Mouse (Mus musculus): ENCODE results near the gene Rasgef1b. TPM values are rescaled to one million over a fixed set of nuclear protein-coding genes. Genes with fewer than 3 reads are reported as not detected.

Gene Rasgef1b
- polyA plus RNA-seq, 1 experiment: 8.6 TPM

- Histone ChIP-seq H3K4me1 (ENCODE audit: control insufficient read depth, insufficient read depth, low read length) (0 out of 2 replicates have a peak, but pooled peaks cover 2% of the 10 kb centered on the region), H3K36me3 (ENCODE audit: control insufficient read depth, insufficient read depth, low read length) (no peaks in the 10 kb centered on the region), H3K4me3 (ENCODE audit: insufficient read depth, low read depth, low read length) (no peak overlapping the region), H3K27ac (ENCODE audit: insufficient read depth, low read depth, low read length) (no peak overlapping the region), H3K27me3 (replicated peaks; ENCODE audit: control insufficient read depth, insufficient read depth, low read length) (no peaks in the 10 kb centered on the region)
- no peak for DNase-seq
- WGBS: 60% methylated on average over 9 of the region's 9 CpGs
- TF ChIP-seq CTCF (conservative IDR thresholded peaks at IDR 0.05; ENCODE audit: insufficient read depth, insufficient read length, low read depth, low read length) (no peak), POLR2A (IDR thresholded peaks at IDR 0.05; ENCODE audit: low read depth, low read length) (no peak)
Observed at GRCm38 (mm10) chr5:99496931-99497782, 231.7 kb downstream of the Rasgef1b start.

DNA sequence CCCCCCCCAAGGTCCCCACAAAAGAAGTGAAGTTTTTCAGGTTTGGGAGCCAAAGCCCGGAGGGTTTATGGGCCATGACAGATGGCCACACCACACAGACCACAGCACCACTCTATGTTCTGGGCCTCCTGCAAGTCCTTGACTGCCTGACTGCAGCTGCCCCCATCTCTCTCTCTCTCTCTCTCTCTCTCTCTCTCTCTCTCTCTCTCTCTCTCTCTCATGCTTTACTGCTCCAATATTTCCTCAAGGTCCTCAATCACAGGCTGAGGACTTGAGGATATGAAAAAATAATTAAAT is 232.8 kb downstream of the Rasgef1b start:
- WGBS: 81% methylated on average over 1 of the region's 1 CpGs
- TF ChIP-seq CTCF (conservative IDR thresholded peaks at IDR 0.05; ENCODE audit: insufficient read depth, insufficient read length, low read depth, low read length): no peak
- no peak for TF ChIP-seq POLR2A (IDR thresholded peaks at IDR 0.05; ENCODE audit: low read depth, low read length)

GRCm38 (mm10) chr5:99495354-99496156 is 233.3 kb downstream of the Rasgef1b start:
- TF ChIP-seq CTCF (conservative IDR thresholded peaks at IDR 0.05; ENCODE audit: insufficient read depth, insufficient read length, low read depth, low read length) (no peak), POLR2A (IDR thresholded peaks at IDR 0.05; ENCODE audit: low read depth, low read length) (no peak)
- Histone ChIP-seq H3K36me3 (ENCODE audit: control insufficient read depth, insufficient read depth, low read length) (no peaks in the 10 kb centered on the region), H3K4me3 (ENCODE audit: insufficient read depth, low read depth, low read length) (no peak overlapping the region), H3K4me1 (ENCODE audit: control insufficient read depth, insufficient read depth, low read length) (0 out of 2 replicates have a peak, but pooled peaks cover 2% of the 10 kb centered on the region), H3K27ac (ENCODE audit: insufficient read depth, low read depth, low read length) (no peak overlapping the region), H3K27me3 (replicated peaks; ENCODE audit: control insufficient read depth, insufficient read depth, low read length) (no peaks in the 10 kb centered on the region)
- 48% methylated on average over 10 of the region's 10 CpGs for WGBS
- no peak for DNase-seq

More for the DNA sequence above, 232.8 kb downstream of the Rasgef1b start:
- DNase-seq: no peak
- no peaks in the 10 kb centered on the region for H3K36me3 ChIP-seq (ENCODE audit: control insufficient read depth, insufficient read depth, low read length)
- H3K27ac ChIP-seq (ENCODE audit: insufficient read depth, low read depth, low read length): no peak overlapping the region
- no peak overlapping the region for H3K4me3 ChIP-seq (ENCODE audit: insufficient read depth, low read depth, low read length)
- no peaks in the 10 kb centered on the region for H3K27me3 ChIP-seq (replicated peaks; ENCODE audit: control insufficient read depth, insufficient read depth, low read length)
- H3K4me1 ChIP-seq (ENCODE audit: control insufficient read depth, insufficient read depth, low read length): 0 out of 2 replicates have a peak, but pooled peaks cover 2% of the 10 kb centered on the region

DNA sequence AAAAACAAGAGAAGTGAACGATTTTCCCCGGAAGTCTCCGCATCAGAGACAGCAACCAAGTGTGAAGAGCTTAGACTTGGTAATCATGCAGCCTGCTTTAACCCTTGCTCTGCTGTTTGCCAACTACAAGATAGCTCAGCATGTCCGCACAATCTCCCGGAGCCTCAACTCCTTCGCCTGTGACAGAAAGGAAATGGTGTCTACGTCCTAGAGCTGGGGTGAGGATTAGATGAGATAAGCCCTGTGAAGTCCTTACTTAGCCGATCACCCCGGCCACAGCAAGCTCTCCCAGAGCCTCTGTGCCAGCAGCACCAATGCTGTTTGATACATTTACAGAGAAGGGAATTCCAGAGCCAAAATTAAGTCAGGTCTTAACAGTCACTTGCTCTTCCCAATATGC is 235.0 kb downstream of the Rasgef1b start:
- DNase-seq: no peak
- H3K36me3 ChIP-seq (ENCODE audit: control insufficient read depth, insufficient read depth, low read length): no peaks in the 10 kb centered on the region
- H3K27ac ChIP-seq (ENCODE audit: insufficient read depth, low read depth, low read length): no peak overlapping the region
- TF ChIP-seq CTCF (conservative IDR thresholded peaks at IDR 0.05; ENCODE audit: insufficient read depth, insufficient read length, low read depth, low read length) (no peak), POLR2A (IDR thresholded peaks at IDR 0.05; ENCODE audit: low read depth, low read length) (no peak)
- H3K4me1 ChIP-seq (ENCODE audit: control insufficient read depth, insufficient read depth, low read length): 0 out of 2 replicates have a peak, but pooled peaks cover 2% of the 10 kb centered on the region
- H3K27me3 ChIP-seq (replicated peaks; ENCODE audit: control insufficient read depth, insufficient read depth, low read length): no peaks in the 10 kb centered on the region
- 74% methylated on average over 9 of the region's 9 CpGs for whole genome bisulfite sequencing
- H3K4me3 ChIP-seq (ENCODE audit: insufficient read depth, low read depth, low read length): no peak overlapping the region

DNA sequence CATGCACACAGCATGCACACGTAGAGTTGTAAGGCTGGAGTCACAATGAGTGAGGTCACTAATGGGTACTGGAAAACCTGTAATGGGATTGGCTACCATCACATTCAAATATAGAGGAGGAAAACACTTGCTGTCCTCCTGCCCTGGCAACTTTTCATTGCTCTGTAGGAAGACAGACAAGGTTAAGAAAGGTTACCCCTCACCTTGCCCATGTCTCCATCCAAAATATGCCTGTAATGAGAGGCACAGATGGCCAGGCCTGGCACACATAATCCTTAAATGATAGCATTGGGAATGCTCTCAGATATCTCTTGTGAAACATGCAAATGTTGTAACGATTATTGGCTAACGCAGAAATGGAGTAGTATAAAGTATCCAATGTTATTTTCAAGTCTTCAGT is 235.8 kb downstream of the Rasgef1b start:
- 94% methylated on average over 3 of the region's 3 CpGs for WGBS
- 0 out of 2 replicates have a peak, but pooled peaks cover 2% of the 10 kb centered on the region for H3K4me1 ChIP-seq (ENCODE audit: control insufficient read depth, insufficient read depth, low read length)
- H3K27me3 ChIP-seq (replicated peaks; ENCODE audit: control insufficient read depth, insufficient read depth, low read length): no peaks in the 10 kb centered on the region
- H3K4me3 ChIP-seq (ENCODE audit: insufficient read depth, low read depth, low read length): no peak overlapping the region
- DNase-seq: no peak
- no peaks in the 10 kb centered on the region for H3K36me3 ChIP-seq (ENCODE audit: control insufficient read depth, insufficient read depth, low read length)
- no peak overlapping the region for H3K27ac ChIP-seq (ENCODE audit: insufficient read depth, low read depth, low read length)
- TF ChIP-seq POLR2A (IDR thresholded peaks at IDR 0.05; ENCODE audit: low read depth, low read length): no peak
- TF ChIP-seq CTCF (conservative IDR thresholded peaks at IDR 0.05; ENCODE audit: insufficient read depth, insufficient read length, low read depth, low read length): no peak

DNA sequence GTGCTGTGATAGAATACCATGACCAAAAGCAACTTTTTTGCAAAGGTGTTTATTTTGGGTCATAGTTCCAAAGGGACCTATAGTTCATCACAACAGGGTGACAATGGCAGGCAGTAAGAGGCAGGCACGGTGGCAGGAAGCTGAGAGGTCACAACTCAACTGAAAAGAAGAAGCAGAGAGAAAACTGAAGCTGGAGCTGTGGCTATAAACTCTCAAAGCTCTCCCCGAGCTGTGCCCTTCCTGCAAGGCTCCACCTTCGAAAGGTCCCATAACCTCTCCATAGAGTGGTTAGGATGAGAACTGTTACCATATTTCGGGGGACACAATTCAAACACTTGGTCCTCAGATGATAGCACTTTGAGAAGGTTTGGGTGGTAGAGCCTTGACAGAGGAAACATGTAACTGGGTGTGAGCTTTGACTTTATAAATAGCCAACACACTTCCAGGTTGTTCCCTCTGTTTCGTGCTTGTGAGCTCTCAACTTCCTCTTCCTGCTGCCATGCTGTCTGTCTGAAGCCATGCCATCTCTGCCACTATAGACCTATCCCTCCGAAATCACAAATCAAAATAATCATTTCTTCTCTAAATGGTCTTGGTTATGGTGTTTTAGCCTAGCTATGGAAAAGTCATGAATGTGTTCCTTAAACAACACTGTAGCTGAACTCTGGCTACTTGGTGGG is 240.2 kb downstream of the Rasgef1b start:
- TF ChIP-seq CTCF (conservative IDR thresholded peaks at IDR 0.05; ENCODE audit: insufficient read depth, insufficient read length, low read depth, low read length) (no peak), POLR2A (IDR thresholded peaks at IDR 0.05; ENCODE audit: low read depth, low read length) (no peak)
- Histone ChIP-seq H3K36me3 (ENCODE audit: control insufficient read depth, insufficient read depth, low read length) (no peaks in the 10 kb centered on the region), H3K4me3 (ENCODE audit: insufficient read depth, low read depth, low read length) (no peak overlapping the region), H3K27ac (ENCODE audit: insufficient read depth, low read depth, low read length) (no peak overlapping the region), H3K4me1 (ENCODE audit: control insufficient read depth, insufficient read depth, low read length) (no peaks in the 10 kb centered on the region), H3K27me3 (replicated peaks; ENCODE audit: control insufficient read depth, insufficient read depth, low read length) (no peaks in the 10 kb centered on the region)
- WGBS: 79% methylated on average over 6 of the region's 6 CpGs
- DNase-seq: no peak
